Mouse (Mus musculus) urinary bladder, postnatal 36 days (tissue): ENCODE data around the gene Ccdc60.
"Not testable (repeated sequence)": the region's sequence is repeated elsewhere in the genome, so short reads cannot be mapped to it uniquely, and the experiment has no call there.

Experiments
- DNase-seq, 2 experiments: peaks; one replicate each; pipeline ENCODE4 v3.0.0; 2022; ENCODE audit warnings: low spot score in 2 of 2, mixed read lengths in 1 of 2

Gene Ccdc60

GRCm38 (mm10) chr5:116192693-116193092 is 96.1 kb downstream of the Ccdc60 start:
- DNase-seq: no peak

DNA sequence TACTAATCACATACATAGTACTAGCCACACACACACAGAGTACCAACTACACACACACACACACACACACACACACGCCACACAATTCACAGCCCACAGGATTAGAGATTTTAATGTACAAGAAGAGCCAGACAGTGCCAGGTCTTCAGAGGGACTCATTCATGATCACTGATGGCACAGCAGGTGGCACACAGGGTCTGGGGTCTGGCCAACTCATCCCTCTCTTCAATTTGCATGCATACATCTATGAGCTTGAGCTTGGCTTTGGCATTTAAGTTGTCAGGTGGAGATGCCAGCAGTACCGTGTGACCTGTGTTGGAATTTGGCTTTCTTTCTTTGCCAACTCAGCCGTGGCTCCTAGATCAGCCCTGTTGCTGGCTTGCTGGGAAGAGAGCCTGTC is 97.2 kb downstream of the Ccdc60 start:
- DNase-seq: no peak

- no peak for DNase-seq
Observed at GRCm38 (mm10) chr5:116189818-116190217, 99.0 kb downstream of the Ccdc60 start.

DNA sequence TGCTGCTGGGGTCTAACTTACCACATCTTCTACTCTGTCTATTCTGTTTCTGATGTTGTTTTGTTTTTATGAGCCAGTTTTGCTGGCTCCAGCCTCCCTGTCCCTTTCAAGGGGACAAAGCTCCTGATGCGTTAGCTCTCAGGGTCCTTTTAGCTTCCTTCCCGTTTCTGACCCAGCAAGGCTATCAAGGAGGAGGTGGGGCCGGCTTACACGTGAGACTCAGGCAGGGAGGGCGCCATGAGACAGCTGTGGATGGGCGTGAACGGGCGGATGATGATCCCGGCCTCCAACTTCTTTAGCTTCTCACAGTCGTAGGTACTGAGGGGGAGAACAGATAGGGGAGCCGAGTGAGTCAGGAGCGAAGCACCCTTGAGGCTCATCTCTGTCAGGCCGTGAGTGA is 108.2 kb downstream of the Ccdc60 start:
- DNase-seq: no peak

GRCm38 (mm10) chr5:116171721-116172120 is 117.1 kb downstream of the Ccdc60 start:
- DNase-seq: no peak

GRCm38 (mm10) chr5:116166965-116167364 is 121.8 kb downstream of the Ccdc60 start:
- no peak for DNase-seq

DNA sequence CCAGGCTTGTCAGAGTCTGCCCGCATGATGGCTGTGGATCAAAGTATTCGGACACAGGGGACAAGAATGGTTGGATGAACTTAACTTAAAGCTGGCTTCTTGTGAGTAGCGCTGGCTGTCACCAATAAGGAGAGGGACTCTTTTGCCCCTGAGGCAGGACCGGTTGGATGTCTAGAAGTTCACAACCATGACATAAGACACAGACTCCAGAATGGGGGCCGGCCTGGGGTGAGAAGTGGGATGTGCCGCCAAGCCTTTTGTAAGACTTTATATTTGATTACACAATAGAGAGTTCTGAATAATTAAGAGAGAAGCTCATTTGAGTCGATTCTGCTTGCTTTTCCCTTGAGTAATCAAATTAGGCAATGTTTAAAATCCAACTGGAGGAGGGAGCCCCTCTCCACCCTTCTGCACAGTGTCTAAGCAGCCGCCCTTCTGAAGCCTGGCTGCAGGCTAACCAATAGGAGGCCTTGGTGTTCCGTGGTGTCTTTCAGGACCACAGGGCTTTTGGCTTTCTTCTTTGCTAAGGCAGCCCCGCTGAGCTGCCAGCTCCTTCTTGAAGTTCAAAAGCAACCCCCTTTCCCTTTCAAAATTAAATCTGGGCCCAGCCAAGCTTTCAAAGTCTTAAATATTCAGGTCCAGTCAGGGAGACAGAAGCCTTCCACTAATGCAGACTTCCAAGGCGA is 123.4 kb downstream of the Ccdc60 start:
- no peak for DNase-seq

DNA sequence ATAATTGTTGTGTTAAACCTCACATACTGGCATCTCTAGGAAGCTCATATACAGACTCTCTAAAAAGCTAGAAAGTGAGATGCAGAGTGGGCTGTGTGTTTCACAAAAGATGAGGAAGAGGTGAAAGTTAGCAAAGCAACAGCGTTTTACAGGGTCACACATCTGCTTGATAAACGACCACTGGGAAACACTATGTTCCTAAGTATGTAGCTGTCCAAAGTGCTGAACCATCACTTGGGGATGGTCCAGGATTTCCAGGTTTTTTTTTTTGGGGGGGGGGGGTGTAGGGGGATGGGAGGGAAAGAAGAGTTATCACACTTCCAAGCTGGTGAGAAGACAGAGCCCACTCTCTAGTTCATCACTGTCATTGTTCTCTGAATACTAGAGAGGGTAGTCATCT is 134.0 kb downstream of the Ccdc60 start:
- no peak for DNase-seq

- DNase-seq: not testable (repeated sequence)
Observed at GRCm38 (mm10) chr5:116146446-116146845, 142.3 kb downstream of the Ccdc60 start.

DNA sequence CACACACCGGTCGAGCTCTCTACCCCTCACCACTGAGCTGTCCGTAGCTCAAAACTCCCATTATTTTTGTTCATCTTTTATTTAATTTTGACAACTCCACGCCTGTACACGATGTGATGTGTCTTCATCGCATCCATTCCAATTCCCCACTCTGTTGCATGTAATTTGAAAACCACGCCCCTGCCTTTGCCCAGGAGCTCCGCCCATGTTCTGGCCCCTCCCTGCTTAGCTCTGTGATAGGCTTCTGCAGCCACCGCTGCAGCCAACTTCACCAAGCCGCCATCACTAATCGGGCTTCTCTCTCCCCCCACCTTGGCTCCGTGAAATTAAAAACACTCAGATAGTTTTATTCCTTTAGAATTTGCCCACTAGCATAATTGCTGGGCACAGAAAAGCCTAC is 144.1 kb downstream of the Ccdc60 start:
- DNase-seq: no peak

DNA sequence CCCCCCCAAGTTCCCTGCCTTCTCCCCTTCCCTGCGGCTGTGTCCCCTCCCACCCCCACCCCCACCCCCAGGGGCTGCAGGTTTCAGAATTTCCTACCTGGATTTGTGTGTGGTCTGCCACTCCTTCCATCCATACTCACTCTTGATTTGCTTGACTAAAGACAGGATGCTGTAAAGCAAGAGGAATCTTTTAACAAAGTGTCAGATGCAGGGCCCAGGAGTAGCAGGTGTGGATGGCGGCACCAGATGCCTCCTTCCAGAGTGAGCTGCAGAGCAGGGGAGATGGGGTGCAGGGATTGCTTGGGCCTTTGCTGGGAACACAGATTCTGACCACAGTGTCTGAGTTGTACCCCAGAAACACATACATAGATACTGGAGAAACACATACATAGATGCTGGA is 148.1 kb downstream of the Ccdc60 start:
- DNase-seq: no peak

DNA sequence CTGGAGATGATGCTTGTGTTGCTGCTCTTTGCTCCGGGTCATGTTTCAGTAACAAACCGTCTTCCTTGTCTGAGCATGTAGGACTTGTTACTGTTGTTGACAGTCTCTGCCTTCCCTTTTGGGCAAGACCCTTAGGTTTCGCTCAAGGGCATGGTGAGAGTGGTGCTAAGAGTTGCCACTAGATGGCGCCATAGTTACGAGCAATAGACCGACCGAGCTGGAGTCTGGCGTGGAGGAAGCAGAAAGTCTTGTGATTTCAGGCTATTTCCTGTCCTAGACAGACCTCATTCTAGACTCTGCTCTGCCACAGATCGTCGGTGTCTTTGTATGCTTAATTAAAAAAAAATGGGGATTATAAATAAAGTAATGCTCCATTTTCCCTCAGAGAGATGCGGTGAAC is 165.4 kb downstream of the Ccdc60 start:
- DNase-seq: peak; percentile 53 to 67

DNA sequence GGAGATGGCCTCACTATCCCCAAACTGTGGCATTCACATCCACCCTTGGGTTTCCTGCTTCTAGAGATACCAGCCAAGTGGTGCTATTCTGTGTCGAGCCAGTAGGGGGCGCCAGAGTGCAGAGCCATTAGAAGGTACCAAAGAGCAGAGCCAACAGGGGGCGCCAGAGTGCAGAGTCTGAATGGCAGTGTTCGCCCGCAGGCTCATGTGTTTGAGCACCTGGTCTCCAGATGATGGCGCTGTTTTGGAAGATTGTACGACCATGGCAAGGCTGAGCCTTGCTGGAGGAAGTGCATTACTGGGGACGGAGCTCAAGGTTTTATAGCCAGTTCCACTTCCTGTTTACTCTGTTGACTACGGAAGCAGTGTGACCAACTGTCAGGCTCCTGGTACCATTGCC is 172.2 kb downstream of the Ccdc60 start:
- no peak for DNase-seq

- no peak for DNase-seq
Observed at GRCm38 (mm10) chr5:116116110-116116509, 172.7 kb downstream of the Ccdc60 start.

GRCm38 (mm10) chr5:116115071-116115834 is 173.5 kb downstream of the Ccdc60 start:
- DNase-seq: no peak

DNA sequence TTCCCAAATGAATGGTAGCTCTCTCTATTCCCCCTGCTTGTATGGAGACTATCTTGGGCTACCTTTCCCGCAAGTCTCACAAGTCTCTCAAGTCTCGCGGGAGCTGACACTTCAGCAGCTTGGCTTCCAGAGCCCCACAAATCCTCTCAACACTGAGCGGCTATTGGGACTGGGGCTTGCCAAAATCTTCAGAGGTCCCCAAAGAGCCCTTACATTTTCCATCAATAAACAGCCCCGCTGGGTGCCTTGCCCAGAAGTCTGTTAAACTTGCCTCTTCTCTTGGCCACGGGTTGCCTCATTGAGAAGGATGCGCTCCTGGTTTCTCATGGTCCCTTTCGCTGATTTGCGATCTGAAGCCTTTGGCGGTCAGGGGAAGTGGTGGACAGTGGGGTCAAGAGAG is 180.1 kb downstream of the Ccdc60 start:
- DNase-seq: no peak

DNA sequence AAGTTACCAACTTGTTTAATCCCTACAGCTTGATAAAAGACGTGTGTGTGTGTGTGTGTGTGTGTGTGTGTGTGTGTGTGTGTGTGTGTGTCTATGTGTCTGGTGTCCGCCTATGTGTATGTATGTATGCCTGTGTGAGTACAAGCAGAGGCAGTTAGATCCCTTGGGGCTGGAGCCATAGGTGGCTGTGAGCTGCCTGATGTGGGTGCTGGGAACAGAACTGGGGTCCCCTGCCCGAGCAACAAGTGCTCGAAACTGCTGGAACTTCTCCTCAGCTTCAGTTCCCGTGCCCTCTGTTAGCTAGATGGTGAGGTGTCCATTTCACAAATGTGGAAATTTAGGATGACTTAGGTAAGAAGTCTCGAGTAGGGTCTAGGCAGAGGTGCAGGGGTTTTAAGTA is 204.6 kb downstream of the Ccdc60 start:
- no peak for DNase-seq

DNA sequence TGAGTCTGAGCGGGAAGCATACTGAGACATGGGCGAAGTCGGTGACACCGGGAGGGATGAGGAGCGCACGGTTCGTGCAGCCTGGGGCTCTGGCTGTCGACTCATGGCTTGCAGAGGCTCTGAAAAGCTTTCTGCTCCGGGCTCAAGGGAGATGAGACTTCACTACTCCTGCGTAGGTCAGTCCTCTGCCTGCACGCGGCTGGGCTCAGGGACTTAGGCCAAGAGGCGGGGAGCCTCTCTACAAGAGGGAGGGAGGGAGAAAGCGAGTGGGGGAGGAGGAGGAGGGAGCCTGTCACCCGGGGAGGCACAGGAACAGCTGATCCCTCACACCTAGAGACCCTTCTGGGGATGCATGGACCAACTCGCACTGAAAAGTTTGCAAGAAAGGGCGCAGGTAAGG is 205.7 kb downstream of the Ccdc60 start, which contains the start of gene Tmem233:
TSS of gene Tmem233 (minus strand) at position 164 of the 400 bp plus-strand sequence.
- DNase-seq: no peak

DNA sequence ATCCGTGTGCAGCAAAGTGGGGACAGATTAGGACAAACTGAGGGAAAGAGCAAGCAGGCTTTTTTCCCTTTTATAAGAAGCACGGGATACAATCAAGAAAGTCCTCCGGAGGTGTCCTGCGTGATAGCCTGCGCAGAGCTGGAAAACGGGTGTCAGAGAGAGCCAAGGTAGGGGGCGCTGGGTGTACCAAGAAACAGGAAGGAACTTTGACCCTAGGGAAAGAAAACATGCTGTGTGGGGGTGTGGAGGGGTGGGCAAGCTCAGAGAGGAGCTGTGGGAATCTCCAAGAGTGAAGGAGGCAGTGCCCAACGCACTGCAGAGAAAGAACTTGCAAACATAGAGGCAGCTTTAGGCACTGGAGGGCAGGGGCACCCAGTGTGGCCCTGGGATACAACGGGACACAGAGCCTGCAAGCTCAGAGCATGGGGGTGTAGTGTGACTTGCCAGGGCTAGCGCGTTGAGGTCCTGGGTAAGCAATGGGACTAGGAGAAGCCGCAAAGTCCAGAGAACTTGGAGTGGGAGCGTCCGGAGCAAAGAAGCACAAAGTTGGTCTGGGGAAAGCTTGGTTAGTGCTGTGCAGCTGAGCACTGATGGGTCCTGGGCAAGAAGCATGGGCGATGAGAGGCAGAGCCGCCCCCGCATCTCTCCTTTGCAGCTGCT is 206.4 kb downstream of the Ccdc60 start:
- DNase-seq: no peak

DNA sequence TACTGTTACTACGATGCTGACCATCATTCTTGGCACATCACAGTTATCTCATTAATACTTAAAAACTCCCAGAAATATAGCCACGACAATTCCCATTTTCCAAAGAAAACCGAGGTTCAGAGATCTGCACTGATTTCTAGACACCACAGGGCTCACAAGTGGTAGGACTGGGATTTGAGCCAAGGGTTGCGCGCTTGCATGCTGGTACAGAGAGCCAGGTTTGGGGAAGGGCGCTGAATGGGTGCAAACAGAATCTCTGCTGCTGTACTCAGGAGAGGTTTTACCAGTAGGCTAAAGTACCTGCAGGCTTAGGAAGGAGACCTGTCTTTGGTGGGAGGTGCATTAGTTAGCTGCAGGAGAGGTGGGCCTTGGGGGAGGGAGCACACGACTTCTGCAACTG is 207.2 kb downstream of the Ccdc60 start:
- no peak for DNase-seq

DNA sequence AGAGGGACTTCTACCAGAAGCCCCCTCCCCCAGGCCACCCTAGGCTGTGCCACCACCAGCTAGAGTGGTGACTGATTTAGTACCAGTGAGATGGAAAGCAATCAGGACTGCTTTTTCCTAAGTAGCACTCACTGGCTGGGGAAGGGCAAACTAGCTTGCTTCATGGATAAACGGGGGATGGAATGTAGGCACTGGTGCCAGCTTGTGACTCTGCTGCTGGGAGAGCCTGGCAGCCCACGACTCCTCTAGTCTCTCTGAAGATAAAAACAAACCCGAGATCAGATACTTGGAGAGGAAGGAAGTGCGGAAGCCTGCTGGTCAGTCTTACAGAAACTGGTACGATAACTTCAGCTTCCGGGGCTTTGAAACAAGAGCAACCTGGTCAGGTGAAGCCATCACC is 208.0 kb downstream of the Ccdc60 start:
- no peak for DNase-seq
